Mouse (Mus musculus) CD4-positive, CD25-positive, alpha-beta regulatory T cell, adult 4 months (primary cell): ENCODE results near the gene Zbtb43. TPM values are rescaled to one million over a fixed set of nuclear protein-coding genes. Genes with fewer than 3 reads are reported as not detected.

Experiments
- ATAC-seq: one replicate; pipeline ENCODE4 v1.8.0; 2017
- polyA plus RNA-seq, 2 experiments: library from polyadenylated mRNA; unstranded; fragments of 100-300 nt; shearing (Covaris generic); gene quantifications; one replicate each; pipeline ENCODE4 v1.2.1; 2017

Zbtb43 gene
- polyA plus RNA-seq, 2 experiments from 2014 or later: 18.3 to 24.0 TPM

GRCm38 (mm10) chr2:33452721-33453120, 15.6 kb downstream of the Zbtb43 start:
- no peak for ATAC-seq

GRCm38 (mm10) chr2:33452140-33452539, 16.2 kb downstream of the Zbtb43 start:
- ATAC-seq: no peak

GRCm38 (mm10) chr2:33451038-33451978, 17.1 kb downstream of the Zbtb43 start:
- no peak for ATAC-seq

- ATAC-seq: no peak
Observed at GRCm38 (mm10) chr2:33449119-33449873, 19.1 kb downstream of the Zbtb43 start.

GRCm38 (mm10) chr2:33446796-33447195, 21.6 kb downstream of the Zbtb43 start:
- no peak for ATAC-seq

- no peak for ATAC-seq
Observed at GRCm38 (mm10) chr2:33445741-33446140, 22.6 kb downstream of the Zbtb43 start.

GRCm38 (mm10) chr2:33444862-33445261, 23.5 kb downstream of the Zbtb43 start:
- ATAC-seq: no peak

GRCm38 (mm10) chr2:33444358-33444757, 24.0 kb downstream of the Zbtb43 start:
- no peak for ATAC-seq

GRCm38 (mm10) chr2:33442701-33443100, 25.7 kb downstream of the Zbtb43 start:
- no peak for ATAC-seq

- ATAC-seq: no peak
Observed at GRCm38 (mm10) chr2:33440893-33441292, 27.5 kb downstream of the Zbtb43 start.

- ATAC-seq: no peak
Observed at GRCm38 (mm10) chr2:33439980-33440670, 28.2 kb downstream of the Zbtb43 start.

- ATAC-seq: no peak
Observed at GRCm38 (mm10) chr2:33439471-33439881, 28.9 kb downstream of the Zbtb43 start.

- ATAC-seq: no peak
Observed at GRCm38 (mm10) chr2:33438377-33438776, 30.0 kb downstream of the Zbtb43 start.

- ATAC-seq: no peak
Observed at GRCm38 (mm10) chr2:33437184-33437583, 31.2 kb downstream of the Zbtb43 start.

- ATAC-seq: no peak
Observed at GRCm38 (mm10) chr2:33436035-33436580, 32.3 kb downstream of the Zbtb43 start.

- ATAC-seq: no peak
Observed at GRCm38 (mm10) chr2:33435036-33435650, 33.2 kb downstream of the Zbtb43 start.

- no peak for ATAC-seq
Observed at GRCm38 (mm10) chr2:33432877-33433276, 35.5 kb downstream of the Zbtb43 start.

GRCm38 (mm10) chr2:33430771-33431699, 37.3 kb downstream of the Zbtb43 start, which contains the start of gene Zbtb34:
TSS of gene Zbtb34 (minus strand) at chr2:33431324.
- ATAC-seq: peak; percentile 85

- no peak for ATAC-seq
Observed at GRCm38 (mm10) chr2:33430081-33430770, 38.1 kb downstream of the Zbtb43 start.

- no peak for ATAC-seq
Observed at GRCm38 (mm10) chr2:33429339-33429738, 39.0 kb downstream of the Zbtb43 start.
